Mouse (Mus musculus) bone marrow, adult 2 months (tissue): Measurements from ENCODE around the gene Rims1.

Experiments used
- CTCF ChIP-seq: fragments of 200-500 bp; IDR thresholded peaks from 2 replicates; pipeline ENCODE4 v1.5.1; 2011; ENCODE audit warnings: low read length, control low read depth; ENCODE audit not compliant: control insufficient read depth, insufficient read depth
- POLR2A ChIP-seq: fragments of 200-500 bp; IDR thresholded peaks from 2 replicates; pipeline ENCODE4 v1.6.1; 2011; ENCODE audit warnings: low read depth, mild to moderate bottlenecking, control low read depth, low read length, borderline replicate concordance; ENCODE audit not compliant: control insufficient read depth

- no peak for TF ChIP-seq CTCF
- TF ChIP-seq POLR2A: no peak
Observed at GRCm38 (mm10) chr1:22627013-22627412, 178.8 kb downstream of the Rims1 start.
